Mouse (Mus musculus) ES-E14 (cell line): ENCODE data around the gene Magea10.

ENCODE experiments used
- CHD2 ChIP-seq: IDR thresholded peaks from 2 replicates; pipeline ENCODE4 v1.6.1; 2014; ENCODE audit warnings: mild to moderate bottlenecking, low read depth, low read length, inconsistent platforms
- HCFC1 ChIP-seq: IDR thresholded peaks from 2 replicates; pipeline ENCODE4 v1.6.1; 2012; ENCODE audit warnings: low read length, inconsistent platforms, borderline replicate concordance; ENCODE audit not compliant: insufficient read depth
- MAFK ChIP-seq: IDR thresholded peaks from 2 replicates; pipeline ENCODE4 v1.6.1; 2014; ENCODE audit warnings: mild to moderate bottlenecking, low read depth, low read length, inconsistent platforms; ENCODE audit not compliant: insufficient read depth
- ZC3H11A ChIP-seq: IDR thresholded peaks from 2 replicates; pipeline ENCODE4 v1.6.1; 2012; ENCODE audit warnings: low read depth, mild to moderate bottlenecking, inconsistent platforms, low read length, borderline replicate concordance
- ZNF384 ChIP-seq: IDR thresholded peaks from 2 replicates; pipeline ENCODE4 v1.6.1; 2012; ENCODE audit warnings: low read depth, low read length, inconsistent platforms

GRCm38 (mm10) chrX:72386758-72387157 is at the start of gene Magea10:
- no peak for TF ChIP-seq MAFK
- no peak for TF ChIP-seq ZC3H11A
- TF ChIP-seq ZNF384: no peak
- TF ChIP-seq CHD2: no peak
- TF ChIP-seq HCFC1: no peak
